Mouse (Mus musculus) MEL (cell line): ENCODE results near the gene Clec4f.

Experiments
- CTCF ChIP-seq, 3 experiments: IDR thresholded peaks in 2 of 3; conservative IDR thresholded peaks in 1 of 3; 2 replicates each; pipeline ENCODE4 v1.5.1; 2011 to 2012; ENCODE audit warnings: low read length in 3 of 3, low read depth in 2 of 3, mild to moderate bottlenecking in 2 of 3, improper control_type of control experiment in 1 of 3, inconsistent platforms in 1 of 3, mixed read lengths in 1 of 3, moderate library complexity in 1 of 3; ENCODE audit not compliant: control insufficient read depth in 1 of 3, insufficient read depth in 1 of 3, poor library complexity in 1 of 3, severe bottlenecking in 1 of 3
- EP300 ChIP-seq, 2 experiments: IDR thresholded peaks; 2 replicates each; pipeline ENCODE4 v1.6.1; 2011; ENCODE audit warnings: improper control_type of control experiment in 2 of 2, low read length in 2 of 2, low read depth in 1 of 2, mild to moderate bottlenecking in 1 of 2
- GATA1 ChIP-seq: IDR thresholded peaks from 2 replicates; pipeline ENCODE4 v1.6.1; 2011; ENCODE audit warnings: low read depth, low read length, improper control_type of control experiment
- MAFK ChIP-seq: IDR thresholded peaks from 2 replicates; pipeline ENCODE4 v1.6.1; 2011; ENCODE audit warnings: low read depth, mild to moderate bottlenecking, low read length, improper control_type of control experiment, borderline replicate concordance
- MXI1 ChIP-seq: IDR thresholded peaks from 2 replicates; pipeline ENCODE4 v1.6.1; 2011; ENCODE audit warnings: mild to moderate bottlenecking, low read depth, low read length, improper control_type of control experiment
- POLR2A ChIP-seq, 2 experiments: IDR thresholded peaks; 2 replicates each; pipeline ENCODE4 v1.6.1; 2011 to 2012; ENCODE audit warnings: low read length in 2 of 2, mild to moderate bottlenecking in 2 of 2, control low read depth in 1 of 2, improper control_type of control experiment in 1 of 2, low read depth in 1 of 2, moderate library complexity in 1 of 2; ENCODE audit not compliant: control insufficient read depth in 1 of 2, insufficient read depth in 1 of 2, poor library complexity in 1 of 2
- UBTF ChIP-seq: IDR thresholded peaks from 2 replicates; pipeline ENCODE4 v1.6.1; 2012; ENCODE audit warnings: low read depth, mild to moderate bottlenecking, inconsistent platforms, low read length, improper control_type of control experiment, moderate library complexity, borderline replicate concordance; ENCODE audit not compliant: insufficient read depth

DNA sequence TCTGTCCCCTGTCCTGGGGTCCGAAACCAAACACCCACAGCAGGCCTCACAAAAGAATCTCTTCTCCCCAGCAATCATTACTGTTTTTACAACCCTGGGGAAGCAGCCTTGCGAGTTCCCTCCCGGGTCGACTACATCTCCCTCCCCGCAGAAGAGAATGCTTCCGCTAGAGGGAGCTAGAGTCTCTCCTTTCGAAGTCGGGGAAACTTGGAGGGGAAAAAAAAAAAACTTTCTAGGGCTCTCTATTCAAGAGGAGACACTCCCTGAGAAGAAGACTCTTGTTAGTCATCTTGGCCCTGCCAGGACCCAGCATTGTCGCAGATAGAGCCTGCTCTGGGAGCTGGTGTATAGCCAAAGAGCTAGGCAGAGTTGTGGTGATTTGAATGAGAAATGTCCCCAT lies 37.8 kb upstream of the Clec4f start:
- no peak for TF ChIP-seq UBTF
- no peak for TF ChIP-seq POLR2A (IDR thresholded peaks at IDR 0.05; ENCODE audit: control insufficient read depth in 1 of 2, insufficient read depth in 1 of 2, low read depth in 1 of 2, low read length in 2 of 2, poor library complexity in 1 of 2)
- TF ChIP-seq MAFK = no peak
- TF ChIP-seq MXI1 = 0 out of 2 replicates have a peak, but pooled peaks have one; percentile 12
- no peak for TF ChIP-seq EP300 (IDR thresholded peaks at IDR 0.05; ENCODE audit: low read depth in 1 of 2, low read length in 2 of 2)
- TF ChIP-seq CTCF (IDR thresholded peaks at IDR 0.05 in 2 of 3, conservative IDR thresholded peaks at IDR 0.05 in 1 of 3; ENCODE audit: control insufficient read depth in 1 of 3, insufficient read depth in 1 of 3, low read depth in 2 of 3, low read length in 3 of 3, poor library complexity in 1 of 3, severe bottlenecking in 1 of 3) = peak; percentile 68 to 93 (median 82)
- no peak for TF ChIP-seq GATA1
